Mouse (Mus musculus) gastrocnemius, adult 18-20 months (tissue): Measurements from ENCODE around the gene Igf1r. TPM values are rescaled to one million over a fixed set of nuclear protein-coding genes. Genes with fewer than 3 reads are reported as not detected.
A peak's percentile ranks its signal among the peaks of the same experiment; 100 is the strongest.

Experiments
- DNase-seq: peaks from one replicate; pipeline ENCODE4 v3.0.0; 2021; ENCODE audit warnings: low spot score
- total RNA-seq, 2 experiments: library from RNA; stranded (reverse); gene quantifications; 2 replicates each; pipeline ENCODE4 v1.2.3; 2021

Gene Igf1r
- total RNA-seq, 2 experiments from 2014 or later: 6.9 to 8.1 TPM

DNA sequence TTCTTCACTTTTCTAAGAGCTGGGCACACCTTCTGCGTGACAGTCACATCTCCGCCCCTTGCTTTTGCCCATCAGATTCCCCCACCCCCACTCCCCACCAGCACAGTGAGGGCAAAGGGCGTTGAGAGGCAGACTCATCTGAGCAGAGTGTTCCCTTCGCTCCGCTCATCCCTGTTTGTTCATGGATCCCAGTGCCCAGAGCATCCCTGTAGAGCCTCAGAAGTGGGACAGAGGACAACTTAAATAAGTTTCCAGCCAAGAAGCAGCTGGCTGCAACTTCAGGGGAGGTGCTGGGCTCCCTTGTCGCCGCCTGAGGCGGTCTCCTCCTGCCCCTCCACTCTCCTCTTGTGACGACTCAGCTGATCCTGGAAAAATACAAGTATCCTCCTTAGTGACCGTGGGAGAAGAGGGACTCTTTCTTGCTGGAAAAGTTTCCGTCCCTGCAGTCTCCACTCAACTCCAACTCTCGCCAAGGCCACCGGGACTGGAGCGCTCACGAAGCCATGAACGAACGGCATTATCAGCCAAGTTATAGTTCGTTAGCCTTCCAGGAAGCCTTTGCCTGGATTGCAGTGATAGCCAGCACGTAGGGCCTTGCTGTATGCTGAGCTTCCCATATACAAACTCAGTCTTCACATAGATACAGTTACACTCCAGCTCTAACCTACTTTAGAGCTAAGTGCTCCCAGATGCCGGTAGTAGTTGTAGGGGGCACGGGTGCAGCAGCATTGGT, 162.5 kb downstream of the Igf1r start:
- peak; percentile 27 for DNase-seq

DNA sequence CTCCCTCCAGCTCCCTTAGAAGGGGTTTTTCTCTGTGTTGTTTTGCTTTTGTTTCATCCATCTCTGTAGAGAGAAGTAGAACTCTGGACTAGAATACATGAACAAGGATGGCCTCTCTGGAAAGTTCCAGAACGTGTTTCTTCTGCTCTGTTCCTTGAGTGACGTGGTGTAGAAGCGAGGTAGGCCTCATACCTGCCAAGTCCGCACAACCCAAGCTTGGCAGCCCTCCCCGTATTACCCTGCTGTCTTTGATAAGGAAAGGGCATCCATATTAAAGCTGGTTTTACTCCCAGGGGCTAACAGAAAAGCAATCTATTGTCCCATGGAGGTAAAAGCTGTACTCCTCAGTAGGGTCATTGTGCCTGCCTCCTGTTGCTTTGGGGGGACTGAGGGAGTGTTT, 164.9 kb downstream of the Igf1r start:
- no peak for DNase-seq

DNA sequence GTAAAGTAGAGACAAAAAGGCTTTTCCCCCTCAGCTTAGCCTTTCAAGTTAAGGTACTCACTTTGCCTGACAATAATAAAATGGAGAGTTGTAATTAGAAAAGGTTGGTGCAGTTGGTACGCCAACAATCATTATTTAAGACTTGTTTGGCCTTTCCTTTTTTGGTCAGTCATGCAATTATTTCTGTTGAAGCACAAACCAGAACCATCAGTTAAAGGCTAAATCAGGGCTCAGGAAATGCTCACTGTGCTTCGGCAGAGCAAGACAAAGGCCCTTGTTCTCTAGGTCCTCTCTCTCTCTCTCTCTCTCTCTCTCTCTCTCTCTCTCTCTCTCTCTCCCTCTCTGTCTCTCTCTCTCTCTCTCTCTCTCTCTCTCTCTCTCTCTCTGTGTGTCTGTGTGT, 165.4 kb downstream of the Igf1r start:
- no peak for DNase-seq

DNA sequence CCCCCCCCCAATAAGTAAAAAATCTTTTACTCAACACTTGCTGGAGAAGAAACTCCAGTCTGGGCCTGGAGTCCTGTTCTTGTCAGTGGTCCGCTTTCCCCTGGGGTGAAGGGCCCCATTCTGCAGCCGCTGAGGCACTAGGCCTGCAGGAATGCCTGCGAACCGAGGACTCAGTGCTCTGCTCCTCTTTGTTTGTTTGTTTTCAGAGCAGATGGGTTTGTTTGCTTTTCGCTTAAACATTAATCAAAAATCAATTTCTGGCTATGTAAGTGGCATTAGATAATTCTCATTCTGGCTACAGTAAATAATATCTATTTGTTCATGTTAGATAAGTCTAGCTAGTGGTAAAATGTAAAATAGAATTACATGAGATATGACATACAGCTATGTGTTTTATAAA, 167.0 kb downstream of the Igf1r start:
- no peak for DNase-seq

DNA sequence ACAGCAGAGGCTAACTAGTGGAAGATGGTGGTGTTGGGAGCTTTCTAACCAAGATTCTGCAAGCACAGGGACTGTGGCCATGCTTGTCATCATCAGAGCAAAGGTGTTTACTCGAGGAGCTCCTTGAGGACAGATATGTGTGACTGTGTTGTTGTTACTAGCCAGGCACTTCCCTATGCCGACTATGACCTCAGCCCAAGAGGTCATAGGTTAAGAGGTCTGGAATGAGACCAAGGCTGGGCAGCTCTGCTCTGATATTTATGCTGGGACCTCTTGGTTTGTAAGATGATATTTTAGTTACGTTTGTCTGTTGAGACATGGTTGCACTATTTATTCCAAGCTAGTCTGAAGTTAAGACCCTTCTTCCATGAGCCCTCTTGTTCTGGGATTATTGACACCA, 169.8 kb downstream of the Igf1r start:
- no peak for DNase-seq

DNA sequence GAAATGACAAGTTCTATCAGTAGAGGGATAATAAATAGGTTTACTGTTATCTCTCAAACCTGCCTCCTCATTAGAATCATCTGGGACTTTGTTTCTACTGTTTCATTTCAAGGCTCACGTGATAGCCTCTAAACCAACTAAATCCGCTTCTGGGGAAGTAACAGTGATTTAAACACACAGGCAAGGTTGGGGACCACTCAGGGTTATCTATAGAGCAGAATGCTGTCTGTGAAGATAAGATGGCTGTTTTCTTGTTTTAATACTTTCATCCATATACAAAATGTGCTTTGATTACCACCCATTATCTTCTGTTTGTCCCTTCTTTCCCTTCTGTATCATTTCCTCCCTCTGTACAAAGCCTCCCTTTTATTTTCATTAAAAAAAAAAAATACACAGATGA, 172.7 kb downstream of the Igf1r start:
- DNase-seq: no peak

DNA sequence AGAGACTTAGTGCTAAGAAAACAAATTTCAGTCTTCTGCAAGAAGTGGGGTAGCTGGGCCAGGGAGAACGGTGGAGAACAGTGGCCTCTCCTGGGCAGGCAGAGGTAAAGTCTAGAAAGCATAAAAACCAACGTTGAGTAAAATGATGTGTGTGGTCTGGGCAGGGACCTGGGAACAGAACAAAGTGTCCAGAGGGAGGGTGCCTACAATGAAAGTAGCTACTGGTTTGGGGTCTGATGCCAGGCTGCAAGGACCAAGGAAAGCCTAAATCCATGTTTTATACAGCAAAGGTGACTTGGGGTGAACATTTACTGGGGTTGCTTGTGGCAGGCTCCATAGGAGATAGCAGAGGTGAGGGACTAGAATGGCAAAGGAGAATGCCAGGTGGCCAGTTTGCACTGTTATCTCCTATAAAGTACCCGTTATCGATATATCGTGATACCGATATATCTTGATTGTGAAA, 175.2 kb downstream of the Igf1r start:
- DNase-seq: peak; percentile 38

DNA sequence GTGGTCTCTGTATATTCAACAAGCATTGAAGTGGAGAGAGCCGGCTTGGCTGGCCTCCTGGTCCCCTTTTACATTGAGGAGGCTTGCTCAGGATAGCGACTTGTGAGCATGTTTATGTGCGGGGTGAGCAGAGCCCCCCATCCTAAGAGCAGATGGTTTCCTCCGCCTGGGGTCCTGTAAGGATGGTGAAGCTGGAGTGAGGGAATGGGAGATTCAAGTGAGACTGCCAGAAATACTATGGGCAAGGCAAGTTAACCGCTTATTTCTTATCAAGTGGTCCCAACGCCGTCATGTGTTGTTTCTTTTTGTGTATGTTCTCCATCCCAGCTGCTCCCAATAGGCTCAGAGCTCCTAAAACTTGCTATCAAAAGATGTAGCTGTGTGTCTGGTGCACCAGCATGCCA, 175.6 kb downstream of the Igf1r start:
- DNase-seq: no peak

DNA sequence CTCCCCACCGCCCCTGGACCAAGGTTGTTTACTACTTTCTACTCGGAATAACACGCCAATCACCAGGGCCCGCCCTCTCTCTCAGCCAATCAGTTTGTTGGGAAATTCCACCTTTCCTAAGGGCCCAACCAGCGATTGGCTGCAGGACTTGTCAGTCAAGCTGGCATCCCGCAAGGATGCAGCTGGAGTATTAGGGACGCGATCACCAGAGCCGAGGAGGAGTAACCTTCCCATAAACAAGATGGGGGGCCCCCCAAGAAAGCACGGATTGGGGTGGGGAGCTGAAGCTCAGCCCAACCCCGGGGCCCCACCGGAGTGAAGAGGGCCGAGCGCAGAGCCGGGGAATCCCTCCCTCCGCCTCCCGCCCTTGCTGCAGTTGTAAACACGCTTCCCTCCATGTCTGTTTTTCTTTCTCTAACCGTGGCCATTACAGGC, 176.5 kb downstream of the Igf1r start:
- DNase-seq: peak; percentile 99

DNA sequence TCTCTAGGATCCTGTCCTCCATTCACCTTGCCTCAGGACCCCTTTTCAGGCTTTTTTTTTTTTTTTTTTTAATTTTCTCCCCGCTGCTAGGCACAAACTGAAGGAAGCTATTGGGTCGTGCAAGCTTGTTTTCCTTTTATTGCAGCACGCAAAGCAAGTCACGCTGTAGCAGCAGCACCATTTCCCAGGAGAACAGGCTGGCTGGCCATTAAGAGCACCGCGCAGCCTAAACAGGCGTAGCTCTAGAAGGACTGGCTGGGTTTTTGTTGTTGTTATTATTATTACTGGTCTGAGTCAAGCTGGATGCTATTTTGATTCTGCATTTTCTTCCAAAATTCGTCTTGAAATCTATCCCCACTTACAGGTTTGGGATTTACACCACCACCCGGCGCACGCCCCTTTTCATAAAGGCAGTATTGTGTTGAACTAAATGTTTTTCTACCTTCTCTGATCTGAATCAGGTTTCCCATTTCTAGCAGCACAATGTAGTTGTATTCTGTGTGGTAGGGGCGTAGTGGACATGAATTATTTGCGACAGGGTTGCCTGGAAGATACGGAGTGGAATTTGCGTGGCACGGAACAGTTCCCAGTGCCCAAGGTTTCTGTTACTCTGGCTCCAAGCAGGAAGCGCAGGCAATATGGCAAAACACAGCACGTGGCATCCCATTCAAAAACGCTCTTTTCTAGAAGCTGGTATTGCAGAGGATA, 177.1 kb downstream of the Igf1r start:
- peak; percentile 94 for DNase-seq

DNA sequence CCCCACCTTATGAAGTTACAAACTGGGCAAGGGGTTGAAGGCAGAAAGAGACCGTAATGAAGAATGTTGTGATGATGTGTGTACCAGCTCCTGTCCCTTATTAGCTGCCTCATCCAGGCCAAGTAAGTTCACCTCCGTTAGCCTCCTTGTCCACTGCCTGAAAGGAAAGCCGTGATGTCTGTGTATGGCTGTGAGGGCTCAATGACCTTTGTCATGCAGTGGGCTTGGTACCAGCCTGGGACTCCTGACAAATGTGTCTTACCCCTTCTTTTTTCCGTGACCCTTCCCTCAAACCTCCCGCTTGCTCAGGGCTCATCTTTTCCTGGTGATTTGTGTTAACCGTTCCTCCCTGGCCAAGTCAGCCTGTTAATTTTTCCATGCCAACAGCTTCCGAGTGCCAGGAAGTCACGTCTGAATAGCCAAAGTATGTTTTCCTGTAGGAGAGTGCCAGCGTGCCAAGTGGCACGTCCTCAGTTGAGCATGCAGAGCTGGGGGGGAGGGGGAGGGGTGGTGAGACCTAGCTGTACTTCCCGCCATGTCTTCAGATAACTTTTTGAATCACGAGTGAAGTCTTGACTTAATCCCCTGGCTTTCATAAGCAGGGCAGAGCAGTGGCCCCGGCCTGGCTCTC, 178.4 kb downstream of the Igf1r start:
- DNase-seq: no peak

DNA sequence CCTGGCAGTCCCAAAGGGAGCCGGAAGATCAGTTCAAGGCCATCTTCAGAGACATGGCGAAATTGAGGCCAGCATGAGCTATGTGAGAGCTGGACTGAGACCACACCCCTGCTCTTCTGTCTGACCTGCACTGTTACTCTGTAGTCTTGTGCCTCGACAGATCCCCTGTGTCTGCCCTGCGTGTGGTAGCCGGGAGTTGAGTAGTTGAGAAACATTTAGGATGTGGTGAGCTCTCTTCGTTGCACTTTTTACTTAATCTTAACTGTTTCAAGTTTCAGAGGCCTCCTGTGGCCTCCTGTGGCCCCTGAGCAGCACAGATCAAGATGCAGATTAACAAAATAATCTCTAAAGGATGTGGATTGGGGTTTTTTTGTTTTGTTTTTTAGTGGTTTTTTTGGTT, 181.1 kb downstream of the Igf1r start:
- DNase-seq: no peak

DNA sequence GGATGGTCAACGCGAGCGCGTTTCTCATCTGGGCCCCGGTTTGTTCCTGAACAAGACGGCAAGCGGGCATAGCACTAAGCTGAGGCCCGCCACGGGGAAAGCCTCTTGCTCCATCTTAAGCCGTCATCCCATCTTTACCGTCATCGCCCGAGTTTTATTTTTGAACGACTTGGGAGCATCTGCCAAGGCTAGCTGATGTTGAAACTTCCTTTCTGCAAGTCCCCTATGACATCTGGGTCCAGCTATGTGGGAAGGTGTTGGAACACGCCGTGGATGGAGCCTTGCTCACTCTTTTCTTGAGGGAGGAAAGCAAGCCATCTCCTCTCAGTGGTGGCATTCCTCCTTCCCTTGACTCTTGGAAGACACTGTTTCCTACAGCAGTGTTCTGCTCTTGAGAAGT, 182.3 kb downstream of the Igf1r start:
- DNase-seq: peak; percentile 71

DNA sequence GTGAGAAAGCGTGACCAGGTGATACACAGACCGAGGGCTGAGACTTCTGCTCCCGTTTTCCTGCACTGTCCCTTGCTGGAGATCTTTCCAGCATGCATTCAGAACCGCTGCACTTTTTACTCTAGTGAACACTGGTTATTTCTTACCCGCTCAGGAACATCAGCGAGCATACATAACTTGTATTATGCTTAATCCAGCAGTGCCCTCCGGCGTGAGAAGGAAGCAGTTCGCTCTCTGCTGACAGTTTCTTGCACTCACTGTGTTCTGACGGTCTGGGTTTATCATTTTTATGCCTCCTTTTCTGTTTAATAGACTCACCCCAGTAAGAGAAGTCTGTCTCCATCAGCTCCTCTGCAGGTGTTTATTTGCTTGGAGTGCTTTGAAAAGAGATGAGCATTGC, 183.4 kb downstream of the Igf1r start:
- no peak for DNase-seq

DNA sequence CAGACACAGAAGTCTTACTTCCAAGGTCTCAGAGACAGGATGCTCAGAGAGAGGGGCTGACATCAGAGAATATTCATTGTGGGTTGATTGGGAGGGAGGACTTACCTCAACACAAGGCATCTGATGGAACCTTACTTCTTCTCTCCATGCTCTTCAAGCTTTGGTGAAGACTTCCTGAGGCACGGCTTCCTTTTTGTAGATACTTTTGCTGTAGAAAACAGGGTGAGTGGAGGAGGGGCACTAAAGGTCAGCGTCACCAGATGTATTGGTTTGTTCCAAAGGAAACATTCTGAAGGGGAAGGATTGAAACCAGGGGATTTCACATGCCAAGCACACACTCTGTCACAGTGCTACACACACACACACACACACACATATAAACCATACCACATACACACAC, 186.8 kb downstream of the Igf1r start:
- no peak for DNase-seq

DNA sequence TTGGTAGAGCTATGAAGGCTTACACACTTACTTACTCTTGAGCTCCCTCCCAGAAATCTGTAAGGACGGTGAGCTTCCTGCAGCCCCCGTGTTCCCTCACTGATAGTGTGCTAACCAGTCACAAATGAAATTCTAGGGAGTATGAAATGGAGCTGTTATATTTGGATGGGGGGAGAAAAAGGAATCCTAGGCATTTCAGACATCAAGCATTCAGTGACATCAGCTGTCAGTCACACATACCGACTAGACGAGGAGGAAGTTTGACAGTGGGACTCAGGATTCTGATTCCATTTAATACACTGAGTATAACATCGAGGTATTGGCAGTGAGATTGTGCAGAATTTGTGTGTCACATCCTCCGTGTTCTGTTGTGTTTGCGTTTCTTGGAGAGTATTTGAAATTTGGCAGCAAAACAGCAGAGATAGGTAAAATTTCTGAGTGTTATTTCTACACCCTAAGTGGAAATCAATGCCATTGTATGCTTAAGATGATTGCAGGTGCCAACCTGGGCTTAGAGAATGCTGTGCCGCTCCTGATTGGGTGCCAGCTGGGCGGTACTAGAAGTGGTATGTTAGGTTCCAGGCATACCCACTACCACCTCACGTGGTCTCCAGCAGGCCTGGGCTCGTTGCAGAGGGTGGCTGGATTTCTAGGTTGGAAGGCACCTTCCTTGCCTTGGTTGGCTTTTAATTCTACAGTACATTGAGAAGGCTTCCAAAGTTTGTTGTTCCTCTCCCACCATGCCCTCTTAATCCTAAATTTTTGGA, 187.6 kb downstream of the Igf1r start:
- DNase-seq: no peak

DNA sequence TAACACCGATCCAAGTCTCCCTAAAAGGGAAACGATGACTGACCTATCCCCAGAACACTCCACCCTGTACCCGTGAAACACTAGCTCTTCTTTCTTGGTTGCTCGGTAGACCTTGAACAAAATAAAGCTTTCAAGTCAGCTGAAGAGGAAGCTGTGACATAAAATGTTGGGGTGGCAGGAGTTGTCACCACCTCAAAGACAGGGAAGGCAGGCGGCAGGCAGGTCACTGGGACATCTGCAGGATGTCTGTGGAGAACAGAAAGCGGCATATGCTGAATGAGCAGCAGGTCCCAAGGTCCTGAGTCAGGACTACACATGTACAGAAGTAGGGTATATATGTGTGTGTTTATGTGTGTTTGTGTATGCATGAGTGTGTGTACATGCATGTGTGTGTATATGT, 191.6 kb downstream of the Igf1r start:
- DNase-seq: no peak

DNA sequence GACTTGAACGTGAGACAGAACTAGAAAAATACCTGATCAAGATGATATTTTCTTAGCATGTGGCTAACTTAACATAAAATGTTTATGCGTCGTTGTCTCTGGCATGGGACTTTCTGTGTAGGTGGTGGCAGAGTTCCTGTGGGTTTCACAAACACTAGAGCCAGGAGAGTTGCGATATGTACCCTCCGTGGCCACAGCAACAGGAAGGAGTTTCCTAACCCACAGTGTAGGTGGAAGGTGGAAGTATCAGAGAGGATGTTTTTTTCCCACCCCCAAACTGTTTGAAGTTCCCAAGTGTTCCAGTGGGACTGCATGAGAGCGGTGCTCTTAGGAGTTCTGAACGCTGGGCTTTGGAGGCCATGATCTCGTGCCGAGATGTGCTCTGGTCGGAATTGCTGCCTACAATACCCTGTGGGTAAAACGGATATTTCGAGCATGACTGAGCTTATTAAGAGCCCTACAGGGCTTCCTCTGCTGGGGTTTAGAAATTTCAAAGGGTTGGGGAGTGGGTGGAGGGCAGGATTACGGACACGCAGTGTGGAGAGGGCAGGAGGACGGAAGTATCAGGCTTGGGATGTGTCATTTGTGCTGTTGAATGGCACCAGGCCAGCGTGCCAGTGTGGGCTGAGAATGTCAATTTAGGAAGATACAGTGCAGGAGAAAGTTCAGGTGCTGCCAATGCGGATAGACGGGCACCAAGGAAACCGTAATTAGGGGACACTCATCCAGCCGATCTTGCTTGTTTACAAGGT, 195.8 kb downstream of the Igf1r start:
- no peak for DNase-seq

DNA sequence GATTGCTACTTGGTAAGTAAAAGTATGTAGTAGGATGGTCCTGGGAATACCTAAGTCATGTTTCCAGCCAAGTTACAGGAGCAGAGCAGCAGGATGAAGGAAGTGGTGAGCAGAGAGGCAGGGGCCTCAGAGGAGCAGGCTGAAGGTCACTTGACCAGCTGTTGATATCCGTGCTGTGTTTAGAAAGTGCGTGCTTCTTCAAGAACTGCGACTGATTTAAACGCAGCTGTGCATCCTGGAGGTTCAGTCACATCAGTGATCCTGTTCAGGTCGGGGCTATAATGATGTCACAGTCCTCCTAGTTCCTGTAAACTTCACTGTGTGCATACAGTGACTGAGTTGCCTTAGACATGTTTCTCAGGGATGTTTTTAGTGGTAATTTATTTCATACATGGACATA, 199.3 kb downstream of the Igf1r start:
- no peak for DNase-seq

DNA sequence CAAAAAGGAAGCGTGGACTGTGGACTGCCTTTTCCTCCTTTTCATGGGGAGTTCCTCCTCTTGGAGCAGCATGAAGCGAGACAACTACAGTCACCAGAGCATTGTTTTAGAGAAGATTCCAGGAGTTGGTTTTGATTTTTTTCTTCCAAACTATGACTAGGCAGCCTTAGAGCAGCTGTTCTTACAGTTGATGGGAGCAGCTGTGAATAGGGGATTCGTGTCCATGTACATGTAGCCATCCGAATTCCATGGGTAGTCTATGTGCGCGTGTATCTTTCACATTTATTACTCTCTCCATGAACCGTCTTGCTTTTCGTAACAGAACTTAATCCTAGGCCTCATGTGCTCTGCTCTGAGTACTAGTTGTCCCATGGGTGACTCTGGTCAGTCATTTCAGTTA, 199.8 kb downstream of the Igf1r start:
- DNase-seq: no peak

DNA sequence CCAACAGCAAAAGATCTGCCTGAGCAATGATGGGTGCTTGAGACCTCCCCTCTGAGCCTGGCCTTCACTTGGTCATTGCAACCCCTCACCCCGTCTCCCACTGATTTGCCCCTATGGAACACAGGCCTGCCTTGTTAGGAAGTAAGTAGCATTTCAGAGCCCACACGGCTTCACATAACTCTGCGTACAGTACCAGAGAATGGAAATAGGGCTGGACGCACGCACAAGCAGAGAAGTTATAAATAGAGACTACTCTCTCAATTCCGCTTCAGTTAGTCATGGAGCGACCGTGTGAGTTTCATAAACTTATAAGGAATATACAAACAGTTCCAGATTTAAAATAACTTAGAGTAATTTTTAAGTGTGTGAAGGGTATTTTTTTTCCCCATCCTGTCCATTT, 200.6 kb downstream of the Igf1r start:
- no peak for DNase-seq
